Mouse (Mus musculus) megakaryocyte, embryonic 14.5 days (primary cell): ENCODE data around the gene Ank3. TPM values are rescaled to one million over a fixed set of nuclear protein-coding genes. Genes with fewer than 3 reads are reported as not detected.

Experiments used
- H3K27me3 ChIP-seq: replicated peaks from 2 replicates; pipeline ENCODE3; 2012; ENCODE audit warnings: inconsistent platforms
- H3K36me3 ChIP-seq: replicated peaks from 2 replicates; pipeline ENCODE3; 2012; ENCODE audit warnings: low read length, inconsistent platforms, mixed read lengths
- H3K4me1 ChIP-seq: 2 replicates; pipeline ENCODE4 v1.6.1; 2012; ENCODE audit warnings: inconsistent platforms
- H3K4me3 ChIP-seq: replicated peaks from 2 replicates; pipeline ENCODE3; 2012; ENCODE audit warnings: moderate library complexity, mild to moderate bottlenecking, inconsistent platforms
- H3K9me3 ChIP-seq: 2 replicates; pipeline ENCODE4 v1.6.1; 2012; ENCODE audit warnings: inconsistent platforms
- FLI1 ChIP-seq: IDR thresholded peaks from 2 replicates; pipeline ENCODE4 v1.6.1; 2012; ENCODE audit warnings: low read length, inconsistent platforms, mixed read lengths
- GATA1 ChIP-seq: IDR thresholded peaks from 3 replicates; pipeline ENCODE4 v1.6.1; 2012; ENCODE audit warnings: mixed read lengths, low read length, inconsistent platforms, borderline replicate concordance
- polyA plus RNA-seq: library from polyadenylated mRNA; stranded (reverse); fragments of >175 nt; gene quantifications from 2 replicates; pipeline ENCODE4 v1.2.3, GENCODE M21; 2012; ENCODE audit warnings: low replicate concordance; ENCODE audit not compliant: insufficient read depth

Ank3 gene
- polyA plus RNA-seq, 1 experiment = 4.4 TPM

DNA sequence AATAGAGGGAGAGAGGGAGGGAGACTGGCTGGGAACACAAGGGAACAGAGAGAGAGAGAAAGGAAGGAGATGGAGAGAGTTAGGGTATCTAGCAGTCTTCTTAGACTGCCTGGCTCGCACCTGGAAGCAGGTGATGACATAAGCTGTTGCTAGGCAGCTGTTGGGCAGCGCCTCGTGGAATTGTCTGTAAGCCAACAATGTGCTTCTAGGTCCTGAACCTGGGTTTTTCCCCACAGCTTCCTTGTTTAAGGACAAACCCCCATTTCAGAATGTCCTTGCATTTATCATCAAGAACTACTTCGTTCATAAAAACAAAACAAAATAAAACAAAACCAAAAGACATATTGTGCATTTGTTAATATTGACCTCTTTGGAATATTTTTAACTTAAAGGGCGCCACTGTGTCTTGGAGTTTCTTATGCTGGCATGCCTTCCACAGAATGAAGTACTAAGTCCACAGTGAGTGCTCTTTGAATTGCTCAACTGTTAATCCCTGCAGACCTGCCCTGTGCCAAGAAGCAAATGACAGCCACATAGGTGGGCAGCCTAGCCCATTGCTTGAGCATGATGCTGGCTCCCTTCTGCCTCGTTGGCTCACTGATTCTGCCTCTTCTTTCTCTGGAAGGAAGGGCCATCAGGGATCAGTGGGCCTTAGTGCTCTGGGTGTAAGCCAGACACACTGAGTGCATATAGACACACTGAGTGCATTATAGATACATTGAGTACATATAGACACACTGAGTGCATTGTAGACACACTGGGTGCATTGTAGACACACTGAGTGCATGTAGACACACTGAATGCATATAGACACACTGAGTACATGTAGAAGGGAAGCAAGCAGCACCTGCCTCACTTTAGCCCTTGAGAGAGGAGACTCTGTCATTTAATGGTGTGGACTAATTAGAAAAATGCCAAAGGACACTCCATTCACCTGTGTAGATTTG is 668.9 kb downstream of the Ank3 start:
- H3K9me3 ChIP-seq = peaks cover 43% of the 10 kb centered on the region
- H3K27me3 ChIP-seq = no peaks in the 10 kb centered on the region
- no peak for TF ChIP-seq FLI1
- no peak for TF ChIP-seq GATA1
- H3K4me3 ChIP-seq = peak overlapping the region; percentile 43
- H3K4me1 ChIP-seq = no peaks in the 10 kb centered on the region
- H3K36me3 ChIP-seq = no peaks in the 10 kb centered on the region

- TF ChIP-seq GATA1 = no peak
- TF ChIP-seq FLI1 = no peak
- Histone ChIP-seq H3K36me3 (no peaks in the 10 kb centered on the region), H3K27me3 (no peaks in the 10 kb centered on the region), H3K4me3 (no peak overlapping the region), H3K9me3 (peaks cover 44% of the 10 kb centered on the region), H3K4me1 (no peaks in the 10 kb centered on the region)
Measured at GRCm38 (mm10) chr10:70069321-70069720, 670.7 kb downstream of the Ank3 start.

GRCm38 (mm10) chr10:70071334-70071733 is 672.8 kb downstream of the Ank3 start:
- no peak for TF ChIP-seq FLI1
- no peak for TF ChIP-seq GATA1
- Histone ChIP-seq H3K4me3 (no peak overlapping the region), H3K27me3 (no peaks in the 10 kb centered on the region), H3K36me3 (no peaks in the 10 kb centered on the region), H3K9me3 (peaks cover 36% of the 10 kb centered on the region), H3K4me1 (no peaks in the 10 kb centered on the region)

Other genes starting within 250 kb of the Ank3 start
- gene Rhobtb1, start 247.3 kb upstream of the Ank3 start, polyA plus RNA-seq = 3.5 and 4.7 TPM in 2 replicates
- 1.2 and 3.0 TPM in 2 replicates for gene A930033H14Rik, start 185.7 kb upstream of the Ank3 start, polyA plus RNA-seq
- gene Cdk1, start 45.8 kb upstream of the Ank3 start, polyA plus RNA-seq = 24.3 TPM in 1 of 2 replicates, not detected in the other